Mouse (Mus musculus): ENCODE data around the gene Bmp4. TPM values are rescaled to one million over a fixed set of nuclear protein-coding genes. Genes with fewer than 3 reads are reported as not detected.

The Bmp4 gene
- polyA plus RNA-seq (2015; fragmentation: Nextera tagmentation; extraction: Ambion mirVana), result 40.1 and 42.7 TPM in 2 replicates

GRCm38 (mm10) chr14:46390249-46390775, at the start of gene Bmp4:
Bmp4 (minus strand) TSS chr14:46390669.
- no peaks in the 10 kb centered on the region for H3K36me3 ChIP-seq
- WGBS, result 3% methylated on average over 26 of the region's 26 CpGs
- ATAC-seq (ENCODE audit: insufficient number of reproducible peaks, low FRiP score, low TSS enrichment, low read depth), result peak; percentile 32; the same call in 1 of the 2 replicates
- no peaks in the 10 kb centered on the region for H3K9me3 ChIP-seq (replicated peaks)
- H3K4me2 ChIP-seq (replicated peaks), result peak within 1 kb of the TSS; percentile 75
- H3K4me3 ChIP-seq (replicated peaks), result peak within 1 kb of the TSS; percentile 63
- peaks cover 36% of the 10 kb centered on the region for H3K27me3 ChIP-seq
- peak within 1 kb of the TSS; percentile 56 for H3K27ac ChIP-seq (replicated peaks)
- peaks cover 31% of the 10 kb centered on the region for H3K4me1 ChIP-seq
- peak within 1 kb of the TSS; percentile 26 for H3K9ac ChIP-seq

GRCm38 (mm10) chr14:46439461-46440048, 49.1 kb upstream of the Bmp4 start:
- ATAC-seq (ENCODE audit: insufficient number of reproducible peaks, low FRiP score, low TSS enrichment, low read depth), result no peak
- Histone ChIP-seq H3K27ac (replicated peaks) (no peak overlapping the region), H3K9ac (no peak overlapping the region), H3K27me3 (no peaks in the 10 kb centered on the region), H3K9me3 (replicated peaks) (no peaks in the 10 kb centered on the region), H3K4me1 (peaks cover 13% of the 10 kb centered on the region), H3K36me3 (no peaks in the 10 kb centered on the region), H3K4me2 (replicated peaks) (no peak overlapping the region), H3K4me3 (replicated peaks) (no peak overlapping the region)
- WGBS, result 73% methylated on average over 5 of the region's 5 CpGs

GRCm38 (mm10) chr14:46436471-46437090, 46.1 kb upstream of the Bmp4 start:
- no peaks in the 10 kb centered on the region for H3K9me3 ChIP-seq (replicated peaks)
- no peaks in the 10 kb centered on the region for H3K36me3 ChIP-seq
- no peaks in the 10 kb centered on the region for H3K27me3 ChIP-seq
- WGBS, result 5% methylated on average over 9 of the region's 9 CpGs
- no peak overlapping the region for H3K9ac ChIP-seq
- ATAC-seq (ENCODE audit: insufficient number of reproducible peaks, low FRiP score, low TSS enrichment, low read depth), result no peak
- no peak overlapping the region for H3K4me3 ChIP-seq (replicated peaks)
- peak overlapping the region; percentile 24 for H3K4me2 ChIP-seq (replicated peaks)
- peaks cover 13% of the 10 kb centered on the region for H3K4me1 ChIP-seq
- H3K27ac ChIP-seq (replicated peaks), result no peak overlapping the region; the same call in 1 of the 2 replicates

GRCm38 (mm10) chr14:46430231-46430630, 39.8 kb upstream of the Bmp4 start:
- H3K27me3 ChIP-seq, result no peaks in the 10 kb centered on the region
- ATAC-seq (ENCODE audit: insufficient number of reproducible peaks, low FRiP score, low TSS enrichment, low read depth), result no peak
- H3K36me3 ChIP-seq, result no peaks in the 10 kb centered on the region
- H3K27ac ChIP-seq (replicated peaks), result no peak overlapping the region
- 89% methylated on average over 5 of the region's 5 CpGs for WGBS
- no peaks in the 10 kb centered on the region for H3K9me3 ChIP-seq (replicated peaks)
- H3K9ac ChIP-seq, result no peak overlapping the region
- no peak overlapping the region for H3K4me3 ChIP-seq (replicated peaks)
- H3K4me1 ChIP-seq, result no peaks in the 10 kb centered on the region
- H3K4me2 ChIP-seq (replicated peaks), result no peak overlapping the region

- Histone ChIP-seq H3K36me3 (no peaks in the 10 kb centered on the region), H3K4me2 (replicated peaks) (no peak overlapping the region), H3K9ac (no peak overlapping the region), H3K4me3 (replicated peaks) (no peak overlapping the region), H3K9me3 (replicated peaks) (no peaks in the 10 kb centered on the region), H3K27ac (replicated peaks) (no peak overlapping the region), H3K27me3 (no peaks in the 10 kb centered on the region), H3K4me1 (no peaks in the 10 kb centered on the region)
- ATAC-seq (ENCODE audit: insufficient number of reproducible peaks, low FRiP score, low TSS enrichment, low read depth), result no peak
- WGBS, result 91% methylated on average over 13 of the region's 13 CpGs
Observed at GRCm38 (mm10) chr14:46427251-46427650, 36.8 kb upstream of the Bmp4 start.

- Histone ChIP-seq H3K9me3 (replicated peaks) (no peaks in the 10 kb centered on the region), H3K27me3 (no peaks in the 10 kb centered on the region), H3K4me1 (no peaks in the 10 kb centered on the region), H3K27ac (replicated peaks) (no peak overlapping the region), H3K4me3 (replicated peaks) (no peak overlapping the region), H3K9ac (no peak overlapping the region), H3K36me3 (no peaks in the 10 kb centered on the region), H3K4me2 (replicated peaks) (no peak overlapping the region)
- no peak for ATAC-seq (ENCODE audit: insufficient number of reproducible peaks, low FRiP score, low TSS enrichment, low read depth)
- 73% methylated on average over 3 of the region's 3 CpGs for WGBS
Observed at GRCm38 (mm10) chr14:46421823-46422222, 31.4 kb upstream of the Bmp4 start.

- H3K27ac ChIP-seq (replicated peaks), result no peak overlapping the region
- no peaks in the 10 kb centered on the region for H3K9me3 ChIP-seq (replicated peaks)
- no peak overlapping the region for H3K9ac ChIP-seq
- H3K36me3 ChIP-seq, result no peaks in the 10 kb centered on the region
- no peak overlapping the region for H3K4me3 ChIP-seq (replicated peaks)
- no peaks in the 10 kb centered on the region for H3K27me3 ChIP-seq
- H3K4me2 ChIP-seq (replicated peaks), result no peak overlapping the region
- 47% methylated on average over 11 of the region's 11 CpGs for whole genome bisulfite sequencing
- H3K4me1 ChIP-seq, result no peaks in the 10 kb centered on the region
- no peak for ATAC-seq (ENCODE audit: insufficient number of reproducible peaks, low FRiP score, low TSS enrichment, low read depth)
Observed at GRCm38 (mm10) chr14:46419269-46419668, 28.8 kb upstream of the Bmp4 start.

- no peak overlapping the region for H3K9ac ChIP-seq
- WGBS, result 58% methylated on average over 15 of the region's 15 CpGs
- H3K27ac ChIP-seq (replicated peaks), result no peak overlapping the region
- no peaks in the 10 kb centered on the region for H3K4me1 ChIP-seq
- H3K4me2 ChIP-seq (replicated peaks), result no peak overlapping the region
- no peaks in the 10 kb centered on the region for H3K27me3 ChIP-seq
- H3K4me3 ChIP-seq (replicated peaks), result no peak overlapping the region
- H3K36me3 ChIP-seq, result no peaks in the 10 kb centered on the region
- ATAC-seq (ENCODE audit: insufficient number of reproducible peaks, low FRiP score, low TSS enrichment, low read depth), result no peak
- H3K9me3 ChIP-seq (replicated peaks), result no peaks in the 10 kb centered on the region
Observed at GRCm38 (mm10) chr14:46418371-46419097, 28.1 kb upstream of the Bmp4 start.

- no peak overlapping the region for H3K27ac ChIP-seq (replicated peaks)
- H3K9ac ChIP-seq, result no peak overlapping the region
- 82% methylated on average over 7 of the region's 7 CpGs for WGBS
- ATAC-seq (ENCODE audit: insufficient number of reproducible peaks, low FRiP score, low TSS enrichment, low read depth), result no peak
- no peak overlapping the region for H3K4me3 ChIP-seq (replicated peaks)
- no peaks in the 10 kb centered on the region for H3K27me3 ChIP-seq
- no peaks in the 10 kb centered on the region for H3K9me3 ChIP-seq (replicated peaks)
- H3K4me1 ChIP-seq, result no peaks in the 10 kb centered on the region
- H3K4me2 ChIP-seq (replicated peaks), result no peak overlapping the region
- no peaks in the 10 kb centered on the region for H3K36me3 ChIP-seq
Observed at GRCm38 (mm10) chr14:46412497-46413000, 22.1 kb upstream of the Bmp4 start.

GRCm38 (mm10) chr14:46410557-46411120, 20.2 kb upstream of the Bmp4 start:
- Histone ChIP-seq H3K4me1 (no peaks in the 10 kb centered on the region), H3K27ac (replicated peaks) (no peak overlapping the region), H3K4me3 (replicated peaks) (no peak overlapping the region), H3K9ac (no peak overlapping the region), H3K9me3 (replicated peaks) (no peaks in the 10 kb centered on the region), H3K4me2 (replicated peaks) (no peak overlapping the region), H3K36me3 (no peaks in the 10 kb centered on the region), H3K27me3 (no peaks in the 10 kb centered on the region)
- WGBS, result 56% methylated on average over 4 of the region's 4 CpGs
- ATAC-seq (ENCODE audit: insufficient number of reproducible peaks, low FRiP score, low TSS enrichment, low read depth), result no peak

GRCm38 (mm10) chr14:46409016-46409415, 18.5 kb upstream of the Bmp4 start:
- no peak for ATAC-seq (ENCODE audit: insufficient number of reproducible peaks, low FRiP score, low TSS enrichment, low read depth)
- Histone ChIP-seq H3K9ac (no peak overlapping the region), H3K4me2 (replicated peaks) (no peak overlapping the region), H3K27ac (replicated peaks) (no peak overlapping the region), H3K36me3 (no peaks in the 10 kb centered on the region), H3K9me3 (replicated peaks) (no peaks in the 10 kb centered on the region), H3K4me1 (no peaks in the 10 kb centered on the region), H3K4me3 (replicated peaks) (no peak overlapping the region), H3K27me3 (no peaks in the 10 kb centered on the region)
- 64% methylated on average over 10 of the region's 10 CpGs for WGBS
